Mouse (Mus musculus) stomach, embryonic 16.5 days (tissue): ENCODE results near the gene Tpm1. TPM values are rescaled to one million over a fixed set of nuclear protein-coding genes. Genes with fewer than 3 reads are reported as not detected.

Source experiments
- ATAC-seq: fragments of 200-750 bp; cut with Nextera tagmentation; 2 replicates; pipeline ENCODE4 v1.8.0; 2017; ENCODE audit warnings: moderate number of reproducible peaks, moderate TSS enrichment; ENCODE audit not compliant: insufficient read depth, low FRiP score
- H3K27ac ChIP-seq: fragments of 300-500 bp; sonication (generic); 2 replicates; pipeline ENCODE4 v1.5.1; 2014; ENCODE audit warnings: low read length
- H3K27me3 ChIP-seq: fragments of 300-500 bp; sonication (generic); 2 replicates; pipeline ENCODE4 v1.6.1; 2014; ENCODE audit warnings: low read length, control low read depth, mixed read lengths; ENCODE audit not compliant: control insufficient read depth, insufficient read depth
- H3K36me3 ChIP-seq: fragments of 300-500 bp; sonication (generic); 2 replicates; pipeline ENCODE4 v1.6.1; 2014; ENCODE audit warnings: low read length; ENCODE audit not compliant: control insufficient read depth, insufficient read depth
- H3K4me1 ChIP-seq: fragments of 300-500 bp; sonication (generic); 2 replicates; pipeline ENCODE4 v1.6.1; 2014; ENCODE audit warnings: low read length, control low read depth, mixed read lengths; ENCODE audit not compliant: control insufficient read depth, insufficient read depth
- H3K4me2 ChIP-seq: fragments of 300-500 bp; sonication (generic); 2 replicates; pipeline ENCODE4 v1.6.1; 2014; ENCODE audit warnings: low read depth, low read length, mixed read lengths
- H3K4me3 ChIP-seq: fragments of 300-500 bp; sonication (generic); replicated peaks from 2 replicates; pipeline ENCODE4 v1.5.1; 2014; ENCODE audit warnings: mild to moderate bottlenecking, low read length
- H3K9ac ChIP-seq: fragments of 300-500 bp; sonication (generic); 2 replicates; pipeline ENCODE4 v1.6.1; 2014; ENCODE audit warnings: low read length
- H3K9me3 ChIP-seq: fragments of 300-500 bp; sonication (generic); replicated peaks from 2 replicates; pipeline ENCODE4 v1.6.1; 2016; ENCODE audit warnings: low read length, control low read depth; ENCODE audit not compliant: control insufficient read depth
- WGBS: fragments of 180-500 bp; shearing (Covaris S2); extraction: QIAGEN DNeasy Blood & Tissue Kit; methylation state at CpG from one replicate; pipeline ENCODE4 v1.1.7; 2014; 5-methylcytosine and 5-hydroxymethylcytosine counted together
- polyA plus RNA-seq: library from polyadenylated mRNA; unstranded; fragments of >200 nt; fragmentation: Nextera tagmentation; extraction: Ambion mirVana; gene quantifications from 2 replicates; pipeline ENCODE4 v1.2.1, GENCODE M21; 2015

Tpm1 gene
- polyA plus RNA-seq, 1 experiment from 2014 or later, result 1,473 TPM

DNA sequence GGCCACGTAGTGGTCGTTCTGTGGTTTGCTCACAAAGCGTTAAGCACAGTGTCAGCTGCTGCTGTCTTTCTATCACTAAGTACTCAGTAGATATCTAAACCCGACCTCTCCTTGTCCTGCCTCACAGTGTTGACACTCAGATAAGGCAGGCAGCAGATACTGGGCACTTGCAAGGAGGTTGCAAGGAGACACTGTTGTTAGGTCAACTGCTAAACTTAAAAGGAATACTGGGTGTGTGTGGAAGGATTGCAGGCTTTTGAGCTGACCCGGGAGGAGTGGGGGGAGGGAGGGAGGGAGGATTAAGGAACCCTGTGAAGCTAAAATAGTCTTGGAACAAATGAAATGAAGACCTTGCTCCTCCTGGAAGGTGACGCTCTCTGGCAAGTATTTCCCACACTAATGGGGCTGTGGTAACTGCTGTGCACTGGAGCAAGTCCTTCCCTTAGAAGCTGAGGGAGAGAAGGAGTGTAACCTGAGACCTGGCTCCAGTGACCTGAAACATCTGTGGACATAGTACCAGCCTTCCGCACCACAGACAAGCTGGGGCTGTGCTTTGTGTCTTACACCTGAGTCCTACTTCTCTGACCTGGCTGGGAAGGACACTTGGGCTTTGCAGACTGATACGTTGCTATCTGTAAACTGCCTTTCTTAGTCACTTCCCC, 28.6 kb upstream of the Tpm1 start:
- Histone ChIP-seq H3K27me3 (no peaks in the 10 kb centered on the region), H3K4me2 (peak overlapping the region; percentile 1; the same call in 1 of the 2 replicates), H3K9me3 (no peaks in the 10 kb centered on the region), H3K36me3 (no peaks in the 10 kb centered on the region), H3K27ac (peak overlapping the region; percentile 93), H3K9ac (peak overlapping the region; percentile 43), H3K4me3 (no peak overlapping the region), H3K4me1 (peaks cover 22% of the 10 kb centered on the region)
- 20% methylated on average over 8 of the region's 8 CpGs for WGBS
- peak; percentile 90 for ATAC-seq

DNA sequence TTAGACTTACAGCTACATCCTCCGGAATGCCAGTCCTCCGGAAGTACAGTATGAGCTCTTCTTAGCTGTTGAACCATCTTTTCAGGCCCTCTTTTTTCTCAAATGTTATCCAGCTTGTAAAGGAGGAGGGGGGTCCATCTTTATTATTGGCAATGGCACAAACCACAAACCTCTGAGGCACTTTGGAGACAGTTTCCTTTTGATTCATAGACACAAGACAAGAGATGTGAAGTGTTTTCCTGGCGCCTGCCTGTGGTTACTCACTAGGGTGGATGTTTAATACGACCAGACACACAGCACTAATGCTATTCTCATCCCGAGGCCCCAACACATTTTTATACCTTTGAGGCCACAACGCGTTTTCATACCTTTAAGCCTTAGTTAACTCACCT, 28.1 kb upstream of the Tpm1 start:
- Histone ChIP-seq H3K27me3 (no peaks in the 10 kb centered on the region), H3K4me1 (peaks cover 25% of the 10 kb centered on the region), H3K9ac (0 out of 2 replicates have a peak overlapping the region, but pooled peaks have one; percentile 28), H3K36me3 (no peaks in the 10 kb centered on the region), H3K9me3 (no peaks in the 10 kb centered on the region), H3K4me3 (no peak overlapping the region), H3K27ac (peak overlapping the region; percentile 93; the same call in 1 of the 2 replicates), H3K4me2 (no peak overlapping the region)
- no peak for ATAC-seq
- 52% methylated on average over 7 of the region's 7 CpGs for WGBS

GRCm38 (mm10) chr9:67072182-67072581, 23.0 kb upstream of the Tpm1 start:
- no peak overlapping the region for H3K4me2 ChIP-seq
- peaks cover 11% of the 10 kb centered on the region for H3K4me1 ChIP-seq
- H3K9ac ChIP-seq, result no peak overlapping the region
- 31% methylated on average over 2 of the region's 2 CpGs for WGBS
- H3K9me3 ChIP-seq, result no peaks in the 10 kb centered on the region
- no peak overlapping the region for H3K4me3 ChIP-seq
- no peaks in the 10 kb centered on the region for H3K27me3 ChIP-seq
- no peaks in the 10 kb centered on the region for H3K36me3 ChIP-seq
- ATAC-seq, result no peak
- peak overlapping the region; percentile 91 for H3K27ac ChIP-seq

GRCm38 (mm10) chr9:67071596-67071995, 22.4 kb upstream of the Tpm1 start:
- no peaks in the 10 kb centered on the region for H3K27me3 ChIP-seq
- peak overlapping the region; percentile 91 for H3K27ac ChIP-seq
- ATAC-seq, result peak; percentile 35; the same call in 1 of the 2 replicates
- no peak overlapping the region for H3K4me3 ChIP-seq
- 15% methylated on average over 7 of the region's 7 CpGs for WGBS
- peaks cover 10% of the 10 kb centered on the region for H3K4me1 ChIP-seq
- no peaks in the 10 kb centered on the region for H3K9me3 ChIP-seq
- H3K4me2 ChIP-seq, result no peak overlapping the region
- peak overlapping the region; percentile 49; the same call in 1 of the 2 replicates for H3K9ac ChIP-seq
- H3K36me3 ChIP-seq, result no peaks in the 10 kb centered on the region

GRCm38 (mm10) chr9:67071103-67071502, 21.9 kb upstream of the Tpm1 start:
- H3K27me3 ChIP-seq, result no peaks in the 10 kb centered on the region

GRCm38 (mm10) chr9:67066616-67067015, 17.4 kb upstream of the Tpm1 start:
- Histone ChIP-seq H3K27me3 (no peaks in the 10 kb centered on the region), H3K36me3 (no peaks in the 10 kb centered on the region), H3K4me3 (no peak overlapping the region), H3K9me3 (no peaks in the 10 kb centered on the region), H3K9ac (no peak overlapping the region), H3K27ac (no peak overlapping the region), H3K4me2 (no peak overlapping the region), H3K4me1 (peaks cover 6% of the 10 kb centered on the region)
- no peak for ATAC-seq
- 90% methylated on average over 6 of the region's 6 CpGs for WGBS

More at GRCm38 (mm10) chr9:67071103-67071502, 21.9 kb upstream of the Tpm1 start:
- 28% methylated on average over 6 of the region's 6 CpGs for WGBS
- Histone ChIP-seq H3K4me3 (no peak overlapping the region), H3K4me2 (no peak overlapping the region), H3K27ac (peak overlapping the region; percentile 91), H3K4me1 (peaks cover 10% of the 10 kb centered on the region), H3K36me3 (no peaks in the 10 kb centered on the region), H3K9ac (no peak overlapping the region), H3K9me3 (no peaks in the 10 kb centered on the region)
- ATAC-seq, result peak; percentile 81

- Histone ChIP-seq H3K27ac (no peak overlapping the region), H3K36me3 (no peaks in the 10 kb centered on the region), H3K4me3 (no peak overlapping the region), H3K27me3 (no peaks in the 10 kb centered on the region), H3K9ac (no peak overlapping the region), H3K4me1 (no peaks in the 10 kb centered on the region), H3K9me3 (no peaks in the 10 kb centered on the region), H3K4me2 (no peak overlapping the region)
- 77% methylated on average over 12 of the region's 12 CpGs for WGBS
- no peak for ATAC-seq
These were observed 10.5 kb upstream of the Tpm1 start for GRCm38 (mm10) chr9:67059714-67060113.

DNA sequence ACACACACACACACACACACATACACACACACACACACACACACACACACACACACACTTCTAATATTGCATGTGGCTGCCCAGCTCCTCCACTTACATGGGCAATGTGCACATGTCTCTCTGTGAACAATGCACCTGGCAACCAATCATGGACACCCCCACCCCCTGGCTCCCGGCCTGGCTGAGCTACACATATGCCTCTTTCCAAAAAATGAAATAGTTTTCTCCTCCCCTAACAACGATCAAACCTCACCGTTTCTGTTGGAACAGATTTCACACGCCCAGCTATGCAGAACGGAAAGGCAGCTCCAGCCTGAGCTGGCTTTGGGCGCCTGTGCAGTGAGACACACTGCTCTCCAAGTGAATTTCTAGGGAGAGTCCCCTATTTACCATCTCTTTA, 9.2 kb upstream of the Tpm1 start:
- 48% methylated on average over 6 of the region's 6 CpGs for WGBS
- no peak overlapping the region for H3K27ac ChIP-seq
- ATAC-seq, result no peak
- H3K4me3 ChIP-seq, result no peak overlapping the region
- no peaks in the 10 kb centered on the region for H3K27me3 ChIP-seq
- no peaks in the 10 kb centered on the region for H3K9me3 ChIP-seq
- H3K4me2 ChIP-seq, result no peak overlapping the region
- H3K36me3 ChIP-seq, result no peaks in the 10 kb centered on the region
- no peak overlapping the region for H3K9ac ChIP-seq
- no peaks in the 10 kb centered on the region for H3K4me1 ChIP-seq

GRCm38 (mm10) chr9:67050736-67051337, 1.6 kb upstream of the Tpm1 start:
- peaks cover 9% of the 10 kb centered on the region for H3K4me1 ChIP-seq
- no peak overlapping the region for H3K4me3 ChIP-seq
- H3K27ac ChIP-seq, result peak overlapping the region; percentile 29; the same call in 1 of the 2 replicates
- H3K9ac ChIP-seq, result no peak overlapping the region
- ATAC-seq, result no peak
- H3K27me3 ChIP-seq, result no peaks in the 10 kb centered on the region
- no peak overlapping the region for H3K4me2 ChIP-seq
- 88% methylated on average over 6 of the region's 6 CpGs for WGBS
- no peaks in the 10 kb centered on the region for H3K36me3 ChIP-seq
- no peaks in the 10 kb centered on the region for H3K9me3 ChIP-seq
